Mouse (Mus musculus) heart, adult 2 months (tissue): Measurements from ENCODE around the gene Tbkbp1. TPM values are rescaled to one million over a fixed set of nuclear protein-coding genes. Genes with fewer than 3 reads are reported as not detected.
"Not testable (repeated sequence)": the region's sequence is repeated elsewhere in the genome, so short reads cannot be mapped to it uniquely, and the experiment has no call there.

ENCODE experiments used
- DNase-seq, 2 experiments: peaks; one replicate each; pipeline ENCODE4 v3.0.0; 2021
- H3K27ac ChIP-seq: fragments of 200-600 bp; 2 replicates; pipeline ENCODE4 v1.8.1; 2022
- H3K27me3 ChIP-seq: fragments of 200-500 bp; 2 replicates; pipeline ENCODE4 v1.6.1; 2012; ENCODE audit warnings: mild to moderate bottlenecking, low read length, inconsistent platforms, mixed read lengths; ENCODE audit not compliant: control insufficient read depth, insufficient read depth
- H3K36me3 ChIP-seq: fragments of 200-500 bp; 2 replicates; pipeline ENCODE4 v1.6.1; 2012; ENCODE audit warnings: low read length, inconsistent platforms; ENCODE audit not compliant: control insufficient read depth, insufficient read depth
- H3K4me1 ChIP-seq: fragments of 200-500 bp; 2 replicates; pipeline ENCODE4 v1.6.1; 2011; ENCODE audit warnings: low read length; ENCODE audit not compliant: control insufficient read depth, insufficient read depth
- H3K4me3 ChIP-seq: fragments of 200-600 bp; 2 replicates; pipeline ENCODE4 v1.8.1; 2022
- H3K79me2 ChIP-seq: fragments of 200-500 bp; replicated peaks from 2 replicates; pipeline ENCODE4 v1.6.1; 2012; ENCODE audit warnings: mild to moderate bottlenecking, inconsistent platforms, low read length, moderate library complexity, mixed read lengths; ENCODE audit not compliant: control insufficient read depth, insufficient read depth
- H3K9ac ChIP-seq: fragments of 200-500 bp; 2 replicates; pipeline ENCODE4 v1.6.1; 2012; ENCODE audit warnings: low read depth, mild to moderate bottlenecking, control low read depth, inconsistent platforms, low read length, mixed read lengths
- CTCF ChIP-seq: fragments of 200-600 bp; IDR thresholded peaks from 2 replicates; pipeline ENCODE4 v1.8.1; 2022; ENCODE audit warnings: antibody characterized with exemption, mild to moderate bottlenecking, moderate library complexity
- EP300 ChIP-seq: fragments of 200-500 bp; IDR thresholded peaks from 2 replicates; pipeline ENCODE4 v1.6.1; 2011; ENCODE audit warnings: low read depth, low read length, control low read depth; ENCODE audit not compliant: insufficient read depth
- POLR2A ChIP-seq: fragments of 200-500 bp; IDR thresholded peaks from 2 replicates; pipeline ENCODE4 v1.6.1; 2011; ENCODE audit warnings: mild to moderate bottlenecking, low read depth, low read length, control low read depth; ENCODE audit not compliant: insufficient read depth
- WGBS: fragments of 180-500 bp; shearing (Covaris S2); methylation state at CpG from one replicate; pipeline ENCODE4 v1.1.7; 2018; 5-methylcytosine and 5-hydroxymethylcytosine counted together
- intact Hi-C: fragments of 180-260 bp; cut with DNase I; formaldehyde crosslinking; loops from one replicate; pipeline ENCODE4 v1.15.1; 2025
- polyA plus RNA-seq: library from polyadenylated mRNA; depleted of rRNA; stranded (reverse); fragments of >200 nt; gene quantifications from 2 replicates; pipeline ENCODE4 v1.2.3, GENCODE M21; 2012
- total RNA-seq, 2 experiments: library from RNA; stranded (reverse); gene quantifications; 2 replicates each; pipeline ENCODE4 v1.2.3; 2021

Gene Tbkbp1
- total and polyA plus RNA-seq, 3 experiments = 12.1 to 13.5 (median 12.2) TPM

DNA sequence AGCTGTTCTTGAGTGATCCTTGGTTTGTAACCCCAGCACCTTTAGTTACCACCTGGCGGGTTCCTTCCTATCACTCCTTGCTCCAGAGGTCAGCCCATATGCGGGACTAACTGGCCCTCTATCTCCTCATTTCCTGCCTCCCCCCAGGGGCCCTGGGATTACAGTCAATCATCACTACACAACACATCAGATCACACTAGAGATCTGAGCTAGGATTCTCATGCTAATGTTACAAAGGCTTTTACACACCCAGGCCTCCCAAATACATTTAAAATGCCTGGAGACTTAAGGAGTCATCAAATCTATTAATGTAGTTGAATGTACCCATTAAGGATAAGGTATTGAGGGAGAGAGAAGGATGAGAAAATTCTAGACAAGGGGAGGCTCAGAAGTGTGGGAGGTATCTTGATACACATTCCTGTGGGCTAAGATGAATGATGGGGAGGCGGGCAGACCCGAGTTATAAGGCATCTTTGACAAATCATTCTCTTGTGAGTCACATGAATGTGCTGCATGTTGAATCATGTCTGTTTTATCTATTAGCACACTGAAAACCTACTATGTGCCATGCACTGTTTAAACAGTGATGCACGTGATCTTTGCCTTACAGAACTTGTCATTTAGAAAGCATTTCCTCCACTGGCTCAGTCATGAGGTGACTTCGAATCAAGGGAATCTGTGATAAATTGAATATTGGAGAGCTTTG is 40.8 kb upstream of the Tbkbp1 start:
- Histone ChIP-seq H3K27ac (no peak overlapping the region), H3K79me2 (no peaks in the 10 kb centered on the region)
- no peak for DNase-seq

DNA sequence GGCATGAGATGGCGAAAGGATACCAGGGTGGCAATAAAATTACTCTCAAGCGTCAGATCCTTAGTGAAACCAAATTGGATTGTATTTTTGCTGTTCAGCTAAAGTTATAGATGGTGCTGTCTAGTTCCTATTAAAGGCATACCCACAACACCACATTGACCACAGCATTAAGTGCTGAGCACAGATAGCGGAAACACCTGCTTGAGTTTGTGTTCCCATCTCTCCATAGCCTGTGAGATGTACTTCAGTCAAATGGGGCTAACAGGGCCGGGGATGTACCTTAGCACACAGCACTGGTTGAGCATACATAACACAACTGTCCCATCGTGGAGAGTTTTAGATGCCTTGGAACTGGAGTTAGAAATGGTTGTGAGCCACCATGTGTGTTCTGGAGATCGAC is 39.7 kb upstream of the Tbkbp1 start:
- no peak for TF ChIP-seq POLR2A
- TF ChIP-seq EP300 = no peak
- TF ChIP-seq CTCF = no peak
- intact Hi-C loops = no loop called here
- Histone ChIP-seq H3K27ac (no peak overlapping the region), H3K9ac (no peak overlapping the region), H3K36me3 (peaks cover 4% of the 10 kb centered on the region), H3K4me3 (no peak overlapping the region), H3K4me1 (no peaks in the 10 kb centered on the region; the same call in 1 of the 2 replicates), H3K27me3 (no peaks in the 10 kb centered on the region), H3K79me2 (no peaks in the 10 kb centered on the region)
- peak in 1 of 2 experiments; percentile 13 for DNase-seq
- WGBS = 80% methylated on average over 6 of the region's 6 CpGs

More for the DNA sequence above, 40.8 kb upstream of the Tbkbp1 start:
- no peak overlapping the region for H3K9ac ChIP-seq
- H3K27me3 ChIP-seq = no peaks in the 10 kb centered on the region
- 61% methylated on average over 6 of the region's 6 CpGs for WGBS
- H3K4me1 ChIP-seq = no peaks in the 10 kb centered on the region
- H3K4me3 ChIP-seq = no peak overlapping the region
- TF ChIP-seq EP300 (no peak), CTCF (no peak), POLR2A (no peak)
- intact Hi-C loops = no loop called here
- H3K36me3 ChIP-seq = no peaks in the 10 kb centered on the region

GRCm38 (mm10) chr11:97189645-97190044 is 38.4 kb upstream of the Tbkbp1 start:
- intact Hi-C loops = loop anchor here (5.0 to 10.0 kb wide), 3 partner anchors 123 to 515 kb away; partner anchors contain the start of genes Pcgf2 and Psmb3
- not testable (repeated sequence) for H3K27ac ChIP-seq, H3K36me3 ChIP-seq

GRCm38 (mm10) chr11:97189231-97189630 is 37.9 kb upstream of the Tbkbp1 start:
- Histone ChIP-seq H3K27me3 (no peaks in the 10 kb centered on the region), H3K27ac (no peak overlapping the region; the same call in 1 of the 2 replicates), H3K79me2 (no peaks in the 10 kb centered on the region), H3K4me1 (no peaks in the 10 kb centered on the region; the same call in 1 of the 2 replicates), H3K36me3 (peaks cover 11% of the 10 kb centered on the region), H3K4me3 (no peak overlapping the region; the same call in 1 of the 2 replicates), H3K9ac (no peak overlapping the region)
- DNase-seq = no peak
- intact Hi-C loops = loop anchor here (5.0 to 10.0 kb wide), 3 partner anchors 123 to 516 kb away; partner anchors contain the start of genes Pcgf2 and Psmb3
- 35% methylated on average over 3 of the region's 3 CpGs for WGBS
- TF ChIP-seq CTCF (no peak), POLR2A (no peak), EP300 (no peak)

More at GRCm38 (mm10) chr11:97189645-97190044, 38.4 kb upstream of the Tbkbp1 start:
- not testable (repeated sequence) for H3K4me1 ChIP-seq, H3K4me3 ChIP-seq, H3K9ac ChIP-seq, H3K27me3 ChIP-seq, DNase-seq, H3K79me2 ChIP-seq
- 85% methylated on average over 6 of the region's 6 CpGs for WGBS
- TF ChIP-seq CTCF = 0 out of 2 replicates have a peak, but pooled peaks have one; percentile 13

- no peak for TF ChIP-seq POLR2A
- no peak for TF ChIP-seq EP300
- TF ChIP-seq CTCF = no peak
- under 1% methylated on average over 15 of the region's 15 CpGs for WGBS
- Histone ChIP-seq H3K27me3 (no peaks in the 10 kb centered on the region), H3K79me2 (no peaks in the 10 kb centered on the region), H3K9ac (peak overlapping the region; percentile 44), H3K27ac (peak overlapping the region; percentile 97), H3K4me3 (peak overlapping the region; percentile 76), H3K4me1 (no peaks in the 10 kb centered on the region; the same call in 1 of the 2 replicates), H3K36me3 (peaks cover 11% of the 10 kb centered on the region)
- intact Hi-C loops = loop anchor here (5.0 to 10.0 kb wide), 3 partner anchors 124 to 516 kb away; partner anchors contain the start of genes Pcgf2 and Psmb3
- no peak for DNase-seq
Observed at GRCm38 (mm10) chr11:97188643-97188955, 37.3 kb upstream of the Tbkbp1 start.
